Mouse (Mus musculus): ENCODE results near the gene Olfr818.
"Not testable (repeated sequence)": the region's sequence is repeated elsewhere in the genome, so short reads cannot be mapped to it uniquely, and the experiment has no call there.

The Olfr818 gene

DNA sequence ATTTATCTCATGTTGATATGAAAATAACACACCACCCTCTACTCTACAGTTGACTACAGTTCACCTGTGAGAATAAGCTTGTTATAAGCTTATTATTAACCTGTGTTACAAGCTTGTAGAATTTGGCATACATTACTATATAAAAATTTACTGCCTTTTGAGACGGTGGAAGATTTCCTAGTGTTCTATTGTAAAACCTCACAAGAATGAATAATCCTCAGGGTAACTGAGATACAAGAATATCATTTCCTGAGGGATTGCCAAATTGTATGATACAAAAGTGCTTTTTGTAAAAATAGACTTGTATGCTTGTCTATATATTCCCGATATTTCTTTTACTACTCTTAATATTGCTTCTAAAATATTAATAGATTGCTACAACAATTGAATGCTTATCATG is at the start of gene Olfr818:
Gene Olfr818 (minus strand): TSS at position 101 of the 400 bp plus-strand sequence.
- in situ Hi-C loops (cut with MboI; ENCODE audit: low pct_unique_long_range_greater_than_20kb in 1 of 2, low sequenced_read_pairs in 2 of 2, unreplicated experiment in 1 of 2): no loop called here

DNA sequence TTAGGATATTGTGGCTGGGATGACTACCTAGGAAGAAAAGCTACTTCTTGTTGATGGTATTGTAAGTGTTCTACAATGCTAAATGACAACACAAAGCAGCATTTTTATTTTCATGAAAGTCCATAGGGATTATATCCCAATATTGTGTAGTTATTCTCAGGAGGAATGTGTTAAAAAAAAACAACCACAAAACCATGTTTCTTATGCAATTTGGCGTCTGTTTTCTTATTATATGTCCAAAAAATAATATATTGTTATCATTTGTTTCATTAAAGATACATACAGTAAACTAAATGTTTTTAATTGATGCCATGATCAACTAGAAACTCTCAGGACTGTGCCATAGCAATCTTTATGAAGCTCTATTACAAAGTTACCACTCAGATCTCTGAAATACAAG is 36.1 kb upstream of the Olfr818 start, which contains the start of gene Gm10310:
Gene Gm10310 (minus strand): TSS at position 101 of the 400 bp plus-strand sequence.
- in situ Hi-C loops (cut with MboI; ENCODE audit: low pct_unique_long_range_greater_than_20kb in 1 of 2, low sequenced_read_pairs in 2 of 2, unreplicated experiment in 1 of 2): loop anchor here in 1 of 2 experiments (10.0 kb wide), 1 partner anchor 100 kb away; no protein-coding TSS in a partner anchor

DNA sequence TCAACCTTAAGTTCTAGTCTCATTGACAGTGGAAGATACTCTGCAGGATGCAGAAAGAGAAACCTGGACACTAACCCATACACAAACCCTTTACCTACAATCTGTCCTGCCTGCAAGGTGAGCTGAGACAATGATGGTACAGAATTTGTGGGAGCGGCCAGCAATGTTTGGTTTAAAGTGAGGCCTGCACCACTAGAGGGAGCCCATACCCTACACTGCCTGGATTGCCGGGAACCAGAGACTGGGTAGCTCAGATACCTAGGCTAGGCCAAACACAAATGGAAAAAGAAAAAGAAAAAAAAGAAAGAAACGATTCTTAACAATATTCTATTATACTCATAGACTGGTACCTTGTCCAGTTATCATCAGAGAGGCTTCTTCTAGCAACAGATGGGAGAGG is 33.0 kb upstream of the Olfr818 start:
- in situ Hi-C loops (cut with MboI; ENCODE audit: low pct_unique_long_range_greater_than_20kb in 1 of 2, low sequenced_read_pairs in 2 of 2, unreplicated experiment in 1 of 2): loop anchor here in 1 of 2 experiments (10.0 kb wide), 1 partner anchor 103 kb away; no protein-coding TSS in a partner anchor

DNA sequence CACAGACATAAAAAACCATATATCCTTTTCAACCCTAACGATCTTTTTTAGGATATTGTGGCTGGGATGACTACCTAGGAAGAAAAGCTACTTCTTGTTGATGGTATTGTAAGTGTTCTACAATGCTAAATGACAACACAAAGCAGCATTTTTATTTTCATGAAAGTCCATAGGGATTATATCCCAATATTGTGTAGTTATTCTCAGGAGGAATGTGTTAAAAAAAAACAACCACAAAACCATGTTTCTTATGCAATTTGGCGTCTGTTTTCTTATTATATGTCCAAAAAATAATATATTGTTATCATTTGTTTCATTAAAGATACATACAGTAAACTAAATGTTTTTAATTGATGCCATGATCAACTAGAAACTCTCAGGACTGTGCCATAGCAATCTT is 27.1 kb upstream of the Olfr818 start, which contains the start of gene Olfr247:
Gene Olfr247 (minus strand): TSS at position 101 of the 400 bp plus-strand sequence.
- in situ Hi-C loops (cut with MboI; ENCODE audit: low pct_unique_long_range_greater_than_20kb in 1 of 2, low sequenced_read_pairs in 2 of 2, unreplicated experiment in 1 of 2): not testable (repeated sequence)

DNA sequence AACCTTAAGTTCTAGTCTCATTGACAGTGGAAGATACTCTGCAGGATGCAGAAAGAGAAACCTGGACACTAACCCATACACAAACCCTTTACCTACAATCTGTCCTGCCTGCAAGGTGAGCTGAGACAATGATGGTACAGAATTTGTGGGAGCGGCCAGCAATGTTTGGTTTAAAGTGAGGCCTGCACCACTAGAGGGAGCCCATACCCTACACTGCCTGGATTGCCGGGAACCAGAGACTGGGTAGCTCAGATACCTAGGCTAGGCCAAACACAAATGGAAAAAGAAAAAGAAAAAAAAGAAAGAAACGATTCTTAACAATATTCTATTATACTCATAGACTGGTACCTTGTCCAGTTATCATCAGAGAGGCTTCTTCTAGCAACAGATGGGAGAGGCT is 24.1 kb upstream of the Olfr818 start:
- in situ Hi-C loops (cut with MboI; ENCODE audit: low pct_unique_long_range_greater_than_20kb in 1 of 2, low sequenced_read_pairs in 2 of 2, unreplicated experiment in 1 of 2): not testable (repeated sequence)

DNA sequence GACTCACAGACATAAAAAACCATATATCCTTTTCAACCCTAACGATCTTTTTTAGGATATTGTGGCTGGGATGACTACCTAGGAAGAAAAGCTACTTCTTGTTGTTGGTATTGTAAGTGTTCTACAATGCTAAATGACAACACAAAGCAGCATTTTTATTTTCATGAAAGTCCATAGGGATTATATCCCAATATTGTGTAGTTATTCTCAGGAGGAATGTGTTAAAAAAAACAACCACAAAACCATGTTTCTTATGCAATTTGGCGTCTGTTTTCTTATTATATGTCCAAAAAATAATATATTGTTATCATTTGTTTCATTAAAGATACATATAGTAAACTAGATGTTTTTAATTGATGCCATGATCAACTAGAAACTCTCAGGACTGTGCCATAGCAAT is 18.3 kb upstream of the Olfr818 start, which contains the start of gene Olfr819:
Gene Olfr819 (minus strand): TSS at position 101 of the 400 bp plus-strand sequence.
- in situ Hi-C loops (cut with MboI; ENCODE audit: low pct_unique_long_range_greater_than_20kb in 1 of 2, low sequenced_read_pairs in 2 of 2, unreplicated experiment in 1 of 2): not testable (repeated sequence)

DNA sequence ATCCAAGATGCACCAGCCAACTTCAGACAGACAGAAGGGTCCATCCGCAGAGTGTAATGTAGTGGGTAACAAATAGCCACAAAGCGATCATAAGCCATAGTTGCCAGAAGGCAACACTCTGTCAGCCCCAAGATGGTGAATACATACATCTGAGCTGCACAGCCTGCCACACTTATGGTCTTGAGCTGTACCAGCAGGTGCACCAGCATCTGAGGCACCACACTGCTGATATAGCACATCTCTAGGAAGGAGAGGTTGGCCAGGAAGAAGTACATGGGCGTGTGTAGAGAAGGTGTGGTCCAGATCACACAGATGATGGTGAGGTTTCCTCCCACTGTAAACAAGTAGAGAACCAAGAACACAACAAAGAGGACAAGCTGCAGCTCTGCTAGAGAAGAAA is 17.3 kb upstream of the Olfr818 start:
- in situ Hi-C loops (cut with MboI; ENCODE audit: low pct_unique_long_range_greater_than_20kb in 1 of 2, low sequenced_read_pairs in 2 of 2, unreplicated experiment in 1 of 2): not testable (repeated sequence)

DNA sequence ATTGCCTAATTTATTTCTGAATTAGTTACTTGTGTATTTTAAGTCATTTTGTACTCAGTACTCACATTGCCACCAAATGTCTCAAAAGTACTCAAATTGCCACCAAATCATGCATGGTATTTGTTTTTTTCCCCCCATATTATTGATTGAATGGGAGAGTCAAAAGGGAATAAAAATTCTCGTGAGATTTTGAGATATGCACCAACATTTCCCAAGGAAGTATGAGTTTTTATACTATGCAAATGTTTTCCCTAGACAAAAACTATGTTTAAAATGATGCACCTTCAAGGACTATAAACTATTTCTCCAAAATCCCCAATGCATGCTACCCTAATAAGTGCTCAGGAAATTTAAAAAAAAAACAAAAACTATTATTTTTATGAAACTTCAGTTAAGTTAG is 33.4 kb downstream of the Olfr818 start, which contains the start of gene Olfr816:
Gene Olfr816 (minus strand): TSS at position 101 of the 400 bp plus-strand sequence.
- in situ Hi-C loops (cut with MboI; ENCODE audit: low pct_unique_long_range_greater_than_20kb in 1 of 2, low sequenced_read_pairs in 2 of 2, unreplicated experiment in 1 of 2): no loop called here

DNA sequence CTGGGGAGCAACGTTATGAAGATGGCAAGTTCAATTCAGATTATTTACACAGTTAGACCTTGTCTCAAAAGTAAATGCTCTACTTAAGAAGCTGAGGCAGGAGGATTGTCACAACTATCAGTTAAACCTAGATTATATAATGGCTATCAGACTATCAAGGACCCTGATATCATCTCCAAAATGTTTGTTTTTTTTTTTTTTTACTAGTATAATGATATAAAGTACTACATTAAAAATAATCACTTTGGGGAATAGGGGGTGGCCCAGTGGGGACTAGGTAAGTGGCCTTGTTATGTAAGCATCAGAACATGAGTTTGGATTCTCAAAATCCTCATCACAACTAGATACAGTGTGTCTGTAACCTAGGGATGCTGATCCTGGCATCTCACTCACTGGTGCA is 43.1 kb downstream of the Olfr818 start, which contains the start of gene Olfr815:
Gene Olfr815 (minus strand): TSS at position 101 of the 400 bp plus-strand sequence.
- in situ Hi-C loops (cut with MboI; ENCODE audit: low pct_unique_long_range_greater_than_20kb in 1 of 2, low sequenced_read_pairs in 2 of 2, unreplicated experiment in 1 of 2): not testable (repeated sequence)

Data from mouse embryonic stem cell (cell line).